Mouse (Mus musculus): Measurements from ENCODE around the gene Myo5c.
"Not testable (repeated sequence)": the region's sequence is repeated elsewhere in the genome, so short reads cannot be mapped to it uniquely, and the experiment has no call there.

GRCm38 (mm10) chr9:75253158-75253557, 21.3 kb downstream of the Myo5c start:
- TF ChIP-seq CTCF, EP300 (IDR thresholded peaks at IDR 0.05; ENCODE audit: low read depth): not testable (repeated sequence)
